Mouse (Mus musculus): ENCODE measurements at regions not wholly inside any gene's neighbourhood (a gene's known extent, or its start where the extent isn't known, plus 50 kb on each side); places are given as distances from the start of the nearest gene placed in this dataset.

DNA sequence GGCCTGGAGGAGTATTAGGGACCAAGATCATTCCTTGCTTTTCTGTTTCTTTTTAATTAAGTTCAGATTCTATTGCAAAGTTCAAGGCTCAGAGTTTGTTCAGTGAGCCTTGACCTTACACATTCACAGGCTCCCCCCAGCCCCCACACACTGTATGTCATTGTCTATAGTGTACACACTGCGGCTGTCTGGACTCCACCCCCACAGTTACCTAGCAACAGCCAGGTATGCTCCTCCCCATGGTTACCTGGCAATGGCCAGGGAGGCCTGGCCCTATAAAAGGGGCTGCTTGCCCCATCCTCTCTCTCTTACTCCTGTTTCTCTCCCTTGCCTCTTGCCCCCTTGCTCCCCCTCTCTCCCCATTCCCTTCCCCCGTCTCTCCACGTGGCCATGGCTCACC is 472.0 kb downstream of the Glrx3 start:
- TF ChIP-seq POLR2A (IDR thresholded peaks at IDR 0.05; ENCODE audit: insufficient read depth, low read depth, low read length) (no peak), CTCF (IDR thresholded peaks at IDR 0.05; ENCODE audit: insufficient read depth, low read depth, low read length) (no peak)
